Mouse (Mus musculus) liver, embryonic 12.5 days (tissue): ENCODE results near the gene Btbd3. TPM values are rescaled to one million over a fixed set of nuclear protein-coding genes. Genes with fewer than 3 reads are reported as not detected.
"Not testable (repeated sequence)": the region's sequence is repeated elsewhere in the genome, so short reads cannot be mapped to it uniquely, and the experiment has no call there.

Source experiments
- ATAC-seq: fragments of 200-750 bp; cut with Nextera tagmentation; 2 replicates; pipeline ENCODE4 v1.8.0; 2017; ENCODE audit warnings: moderate number of reproducible peaks, mild to moderate bottlenecking, moderate library complexity
- H3K27ac ChIP-seq: fragments of 300-500 bp; sonication (generic); 2 replicates; pipeline ENCODE4 v1.5.1; 2016; ENCODE audit warnings: mild to moderate bottlenecking
- H3K27me3 ChIP-seq: fragments of 300-500 bp; sonication (generic); replicated peaks from 2 replicates; pipeline ENCODE4 v1.6.1; 2016; ENCODE audit warnings: mild to moderate bottlenecking, moderate library complexity
- H3K36me3 ChIP-seq: fragments of 300-500 bp; sonication (generic); 2 replicates; pipeline ENCODE4 v1.6.1; 2016; ENCODE audit warnings: mild to moderate bottlenecking, moderate library complexity
- H3K4me1 ChIP-seq: fragments of 300-500 bp; sonication (generic); 2 replicates; pipeline ENCODE4 v1.6.1; 2016
- H3K4me2 ChIP-seq: fragments of 300-500 bp; sonication (generic); 2 replicates; pipeline ENCODE4 v1.6.1; 2016; ENCODE audit warnings: mild to moderate bottlenecking, moderate library complexity
- H3K4me3 ChIP-seq: fragments of 300-500 bp; sonication (generic); 2 replicates; pipeline ENCODE4 v1.5.1; 2016; ENCODE audit warnings: mild to moderate bottlenecking, moderate library complexity
- H3K9ac ChIP-seq: fragments of 300-500 bp; sonication (generic); 2 replicates; pipeline ENCODE4 v1.6.1; 2016; ENCODE audit warnings: mild to moderate bottlenecking, moderate library complexity
- H3K9me3 ChIP-seq: fragments of 300-500 bp; sonication (generic); replicated peaks from 2 replicates; pipeline ENCODE4 v1.6.1; 2016; ENCODE audit warnings: mild to moderate bottlenecking, moderate library complexity
- WGBS: fragments of 180-500 bp; shearing (Covaris S2); methylation state at CpG from one replicate; pipeline ENCODE4 v1.1.7; 2016; ENCODE audit not compliant: insufficient replicate concordance; 5-methylcytosine and 5-hydroxymethylcytosine counted together
- polyA plus RNA-seq: library from polyadenylated mRNA; unstranded; fragments of >200 nt; fragmentation: Nextera tagmentation; extraction: Ambion mirVana; gene quantifications from 2 replicates; pipeline ENCODE4 v1.2.1, GENCODE M21; 2016

The Btbd3 gene
- polyA plus RNA-seq, 1 experiment from 2014 or later, result 3.1 TPM

GRCm38 (mm10) chr2:138334198-138334597, 77.8 kb downstream of the Btbd3 start:
- not testable (repeated sequence) for H3K4me3 ChIP-seq, H3K9me3 ChIP-seq, H3K27ac ChIP-seq, H3K9ac ChIP-seq, H3K36me3 ChIP-seq, H3K27me3 ChIP-seq, H3K4me1 ChIP-seq, H3K4me2 ChIP-seq, ATAC-seq
- 64% methylated on average over 2 of the region's 2 CpGs for WGBS

GRCm38 (mm10) chr2:138337886-138338494, 81.6 kb downstream of the Btbd3 start:
- Histone ChIP-seq H3K27me3 (no peaks in the 10 kb centered on the region), H3K9ac (no peak overlapping the region), H3K36me3 (no peaks in the 10 kb centered on the region), H3K4me2 (no peak overlapping the region), H3K27ac (no peak overlapping the region), H3K4me1 (no peaks in the 10 kb centered on the region), H3K9me3 (no peaks in the 10 kb centered on the region), H3K4me3 (no peak overlapping the region)
- WGBS, result 75% methylated on average over 6 of the region's 6 CpGs
- ATAC-seq, result no peak

GRCm38 (mm10) chr2:138338524-138338923, 82.2 kb downstream of the Btbd3 start:
- Histone ChIP-seq H3K27ac (no peak overlapping the region), H3K9ac (no peak overlapping the region), H3K27me3 (no peaks in the 10 kb centered on the region), H3K4me3 (no peak overlapping the region), H3K9me3 (no peaks in the 10 kb centered on the region), H3K4me1 (no peaks in the 10 kb centered on the region), H3K4me2 (no peak overlapping the region), H3K36me3 (no peaks in the 10 kb centered on the region)
- ATAC-seq, result no peak
- 73% methylated on average over 1 of the region's 1 CpGs for WGBS

- no peak overlapping the region for H3K27ac ChIP-seq
- no peaks in the 10 kb centered on the region for H3K27me3 ChIP-seq
- whole genome bisulfite sequencing, result 63% methylated on average over 3 of the region's 3 CpGs
- no peaks in the 10 kb centered on the region for H3K4me1 ChIP-seq
- H3K4me2 ChIP-seq, result no peak overlapping the region
- no peak overlapping the region for H3K4me3 ChIP-seq
- H3K9me3 ChIP-seq, result no peaks in the 10 kb centered on the region
- no peak for ATAC-seq
- H3K36me3 ChIP-seq, result no peaks in the 10 kb centered on the region
- no peak overlapping the region for H3K9ac ChIP-seq
Observed at GRCm38 (mm10) chr2:138355366-138355765, 99.0 kb downstream of the Btbd3 start.

- no peaks in the 10 kb centered on the region for H3K36me3 ChIP-seq
- no peak overlapping the region for H3K9ac ChIP-seq
- H3K4me3 ChIP-seq, result no peak overlapping the region
- WGBS, result 64% methylated on average over 5 of the region's 5 CpGs
- ATAC-seq, result no peak
- no peak overlapping the region for H3K4me2 ChIP-seq
- no peaks in the 10 kb centered on the region for H3K4me1 ChIP-seq
- H3K27ac ChIP-seq, result no peak overlapping the region
- no peaks in the 10 kb centered on the region for H3K27me3 ChIP-seq
- no peaks in the 10 kb centered on the region for H3K9me3 ChIP-seq
Observed at GRCm38 (mm10) chr2:138362474-138362873, 106.1 kb downstream of the Btbd3 start.

GRCm38 (mm10) chr2:138365391-138365790, 109.0 kb downstream of the Btbd3 start:
- ATAC-seq, result no peak
- H3K36me3 ChIP-seq, result no peaks in the 10 kb centered on the region

GRCm38 (mm10) chr2:138374556-138374955, 118.2 kb downstream of the Btbd3 start:
- 75% methylated on average over 5 of the region's 5 CpGs for WGBS
- no peak overlapping the region for H3K4me3 ChIP-seq
- no peak overlapping the region for H3K27ac ChIP-seq
- H3K4me1 ChIP-seq, result no peaks in the 10 kb centered on the region
- H3K36me3 ChIP-seq, result no peaks in the 10 kb centered on the region
- H3K27me3 ChIP-seq, result no peaks in the 10 kb centered on the region
- no peak overlapping the region for H3K4me2 ChIP-seq
- H3K9ac ChIP-seq, result no peak overlapping the region
- H3K9me3 ChIP-seq, result no peaks in the 10 kb centered on the region
- ATAC-seq, result no peak

More at GRCm38 (mm10) chr2:138365391-138365790, 109.0 kb downstream of the Btbd3 start:
- Histone ChIP-seq H3K27me3 (no peaks in the 10 kb centered on the region), H3K9me3 (no peaks in the 10 kb centered on the region), H3K27ac (no peak overlapping the region), H3K4me2 (no peak overlapping the region), H3K9ac (no peak overlapping the region), H3K4me3 (no peak overlapping the region), H3K4me1 (no peaks in the 10 kb centered on the region)
- WGBS, result 63% methylated on average over 4 of the region's 4 CpGs

- H3K9ac ChIP-seq, result no peak overlapping the region
- no peak overlapping the region for H3K4me3 ChIP-seq
- ATAC-seq, result no peak
- H3K4me2 ChIP-seq, result no peak overlapping the region
- no peaks in the 10 kb centered on the region for H3K27me3 ChIP-seq
- H3K27ac ChIP-seq, result no peak overlapping the region
- H3K4me1 ChIP-seq, result no peaks in the 10 kb centered on the region
- H3K36me3 ChIP-seq, result no peaks in the 10 kb centered on the region
- H3K9me3 ChIP-seq, result no peaks in the 10 kb centered on the region
Observed at GRCm38 (mm10) chr2:138378855-138379254, 122.5 kb downstream of the Btbd3 start.

- H3K4me2 ChIP-seq, result no peak overlapping the region
- no peaks in the 10 kb centered on the region for H3K27me3 ChIP-seq
- H3K4me3 ChIP-seq, result no peak overlapping the region
- H3K9me3 ChIP-seq, result no peaks in the 10 kb centered on the region
- no peaks in the 10 kb centered on the region for H3K4me1 ChIP-seq
- no peak overlapping the region for H3K9ac ChIP-seq
- ATAC-seq, result no peak
- 47% methylated on average over 2 of the region's 2 CpGs for WGBS
- no peaks in the 10 kb centered on the region for H3K36me3 ChIP-seq
- H3K27ac ChIP-seq, result no peak overlapping the region
Observed at GRCm38 (mm10) chr2:138384762-138385161, 128.4 kb downstream of the Btbd3 start.

GRCm38 (mm10) chr2:138388591-138388990, 132.2 kb downstream of the Btbd3 start:
- Histone ChIP-seq H3K27ac (no peak overlapping the region), H3K9ac (no peak overlapping the region), H3K4me2 (no peak overlapping the region), H3K36me3 (no peaks in the 10 kb centered on the region), H3K4me1 (no peaks in the 10 kb centered on the region), H3K27me3 (no peaks in the 10 kb centered on the region), H3K4me3 (no peak overlapping the region), H3K9me3 (no peaks in the 10 kb centered on the region)
- 61% methylated on average over 1 of the region's 1 CpGs for WGBS
- no peak for ATAC-seq

GRCm38 (mm10) chr2:138403046-138403445, 146.7 kb downstream of the Btbd3 start:
- H3K9ac ChIP-seq, result no peak overlapping the region

GRCm38 (mm10) chr2:138405753-138406528, 149.6 kb downstream of the Btbd3 start:
- no peak overlapping the region for H3K4me2 ChIP-seq
- no peak overlapping the region for H3K27ac ChIP-seq
- no peaks in the 10 kb centered on the region for H3K27me3 ChIP-seq
- no peak overlapping the region for H3K4me3 ChIP-seq
- ATAC-seq, result no peak
- no peaks in the 10 kb centered on the region for H3K4me1 ChIP-seq
- H3K9ac ChIP-seq, result no peak overlapping the region
- no peaks in the 10 kb centered on the region for H3K36me3 ChIP-seq
- no peaks in the 10 kb centered on the region for H3K9me3 ChIP-seq
- WGBS, result 41% methylated on average over 4 of the region's 4 CpGs

More at GRCm38 (mm10) chr2:138403046-138403445, 146.7 kb downstream of the Btbd3 start:
- Histone ChIP-seq H3K27me3 (no peaks in the 10 kb centered on the region), H3K4me1 (no peaks in the 10 kb centered on the region), H3K4me2 (no peak overlapping the region), H3K9me3 (no peaks in the 10 kb centered on the region), H3K36me3 (no peaks in the 10 kb centered on the region), H3K27ac (no peak overlapping the region), H3K4me3 (no peak overlapping the region)
- WGBS, result 55% methylated on average over 5 of the region's 5 CpGs
- ATAC-seq, result no peak
